Mouse (Mus musculus) fibroblast of lung, adult 2 months (primary cell): ENCODE measurements around the gene Grhl3.

Experiments
- DNase-seq: peaks from one replicate; pipeline ENCODE4 v3.0.0-alpha.2; 2011; ENCODE audit warnings: low read depth

The Grhl3 gene

GRCm38 (mm10) chr4:135526039-135526710 is 47.3 kb downstream of the Grhl3 start:
- no peak for DNase-seq

DNA sequence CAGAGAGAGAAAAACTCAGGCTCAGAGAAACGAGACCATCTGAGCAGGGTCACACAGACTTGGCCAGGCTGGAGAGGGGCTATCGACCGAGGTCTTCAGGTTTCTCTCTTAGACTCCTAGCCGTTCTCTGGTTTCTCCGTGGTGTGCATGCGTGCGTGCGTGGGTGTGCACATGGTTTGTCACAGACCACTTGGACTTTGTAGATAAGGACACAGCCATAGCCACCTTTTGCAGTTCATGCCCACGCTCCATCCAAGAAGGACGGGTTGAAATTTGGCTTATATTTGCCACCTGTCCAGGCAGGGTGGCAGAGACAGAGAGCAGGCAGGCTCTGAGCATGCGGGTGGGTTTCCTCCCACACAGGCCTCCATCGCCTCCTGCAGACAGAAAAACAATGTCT is 48.4 kb downstream of the Grhl3 start:
- DNase-seq = no peak

DNA sequence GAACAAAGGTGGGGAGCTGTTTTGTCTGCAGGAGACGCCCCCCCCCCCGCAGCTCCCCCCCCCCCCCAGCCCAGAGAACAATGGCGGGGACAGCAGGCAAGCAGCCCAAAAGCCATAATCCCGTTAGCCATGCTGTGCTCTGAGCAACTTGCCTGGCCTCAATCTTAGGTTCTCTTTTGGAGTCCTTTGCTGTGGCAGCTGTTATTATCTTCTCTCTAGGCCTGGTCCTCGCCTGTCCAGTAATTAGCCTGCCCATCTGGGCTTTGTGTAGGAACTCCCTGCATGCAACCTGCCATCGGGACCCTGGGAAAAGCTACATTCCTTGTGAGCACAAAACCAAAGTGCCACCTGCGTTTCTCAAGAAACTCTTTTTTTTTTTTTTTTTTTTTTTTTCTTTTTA is 49.5 kb downstream of the Grhl3 start:
- no peak for DNase-seq

GRCm38 (mm10) chr4:135520421-135520820 is 53.0 kb downstream of the Grhl3 start:
- no peak for DNase-seq

- no peak for DNase-seq
Measured at GRCm38 (mm10) chr4:135518135-135518534, 55.3 kb downstream of the Grhl3 start.

DNA sequence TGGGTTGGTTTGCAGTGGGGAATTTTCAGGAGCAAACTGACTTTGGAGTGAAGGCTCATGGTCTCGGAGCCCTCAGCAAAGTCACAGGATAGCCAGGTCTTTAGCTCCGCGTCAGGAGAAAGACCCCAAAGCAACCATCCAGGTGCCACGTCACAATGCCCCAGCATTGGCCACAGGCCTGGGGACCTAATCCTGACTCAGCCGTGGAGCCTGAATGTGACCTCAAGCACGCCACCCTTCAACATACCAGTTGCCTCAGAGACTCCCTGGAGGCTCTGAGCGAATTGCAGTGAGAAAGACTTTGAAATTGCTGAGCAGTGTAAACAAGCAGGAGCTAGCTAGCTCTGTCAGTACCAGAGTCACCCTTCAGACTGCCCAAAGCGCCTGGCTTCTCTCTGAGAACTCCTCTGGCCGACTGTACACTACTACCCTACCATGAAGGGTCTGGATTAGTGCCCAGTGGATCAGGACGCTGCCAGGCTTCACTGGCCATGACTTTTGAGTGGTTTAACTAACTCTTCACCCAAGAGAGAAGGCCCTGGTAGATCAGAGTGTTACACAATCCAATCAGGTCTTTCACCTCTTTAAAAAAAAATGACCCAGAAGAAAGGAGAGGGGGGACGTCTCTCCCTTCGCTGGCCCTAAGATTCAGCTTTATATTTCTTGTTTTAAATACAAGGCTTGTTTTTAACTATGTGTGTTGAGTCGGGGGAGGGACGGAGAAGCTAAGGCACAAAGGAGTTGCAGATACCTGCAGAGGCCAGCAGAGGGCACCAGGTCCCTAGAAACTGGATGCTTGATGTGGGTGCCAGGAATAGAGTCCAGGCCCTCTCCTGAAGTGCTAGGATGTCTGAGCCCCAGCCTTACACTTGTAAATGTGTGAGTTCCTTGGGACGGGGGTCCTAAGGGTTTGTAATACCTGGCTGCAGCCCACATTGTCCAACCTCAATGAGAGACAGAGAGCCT is 56.8 kb downstream of the Grhl3 start:
- DNase-seq = no peak

DNA sequence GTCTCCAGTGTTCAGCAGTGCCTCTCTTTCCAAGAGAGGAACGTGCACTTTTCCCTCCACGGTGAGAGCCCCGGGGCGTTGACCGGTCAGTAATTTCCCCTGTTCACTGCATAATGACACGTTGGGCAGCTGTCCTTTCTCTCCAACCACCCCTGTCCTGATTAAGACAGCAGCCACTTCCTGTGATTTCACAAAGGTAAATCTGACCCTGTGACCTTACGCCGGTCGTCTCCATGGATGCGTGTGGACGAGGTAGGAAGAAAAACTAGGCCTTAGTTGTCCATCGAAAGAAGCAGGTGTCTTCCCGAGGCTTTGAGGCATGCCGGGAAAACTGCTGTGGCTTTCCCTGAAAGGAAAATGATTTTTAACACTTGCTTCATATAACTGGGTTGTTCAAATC is 58.5 kb downstream of the Grhl3 start:
- DNase-seq = no peak

GRCm38 (mm10) chr4:135513865-135514264 is 59.6 kb downstream of the Grhl3 start:
- no peak for DNase-seq

DNA sequence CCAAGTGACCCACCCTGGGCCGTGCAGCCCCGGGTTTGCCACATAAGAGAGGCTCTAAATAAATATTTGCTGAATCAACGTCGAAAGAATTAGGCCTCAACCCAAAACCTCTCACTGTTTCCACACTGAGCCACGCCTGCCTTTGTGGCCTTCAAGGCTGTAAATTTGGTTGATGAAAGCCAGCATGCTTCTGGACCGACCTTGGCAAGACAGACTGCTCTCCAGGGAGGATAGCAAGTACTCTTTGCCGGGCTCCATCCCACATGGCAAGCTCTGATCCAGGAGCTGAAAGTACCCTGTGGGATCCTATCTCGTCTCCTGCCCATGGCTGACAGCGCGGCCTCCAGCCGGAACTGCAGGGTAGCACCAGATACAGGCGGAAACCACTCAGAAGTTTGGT is 63.9 kb downstream of the Grhl3 start:
- no peak for DNase-seq

DNA sequence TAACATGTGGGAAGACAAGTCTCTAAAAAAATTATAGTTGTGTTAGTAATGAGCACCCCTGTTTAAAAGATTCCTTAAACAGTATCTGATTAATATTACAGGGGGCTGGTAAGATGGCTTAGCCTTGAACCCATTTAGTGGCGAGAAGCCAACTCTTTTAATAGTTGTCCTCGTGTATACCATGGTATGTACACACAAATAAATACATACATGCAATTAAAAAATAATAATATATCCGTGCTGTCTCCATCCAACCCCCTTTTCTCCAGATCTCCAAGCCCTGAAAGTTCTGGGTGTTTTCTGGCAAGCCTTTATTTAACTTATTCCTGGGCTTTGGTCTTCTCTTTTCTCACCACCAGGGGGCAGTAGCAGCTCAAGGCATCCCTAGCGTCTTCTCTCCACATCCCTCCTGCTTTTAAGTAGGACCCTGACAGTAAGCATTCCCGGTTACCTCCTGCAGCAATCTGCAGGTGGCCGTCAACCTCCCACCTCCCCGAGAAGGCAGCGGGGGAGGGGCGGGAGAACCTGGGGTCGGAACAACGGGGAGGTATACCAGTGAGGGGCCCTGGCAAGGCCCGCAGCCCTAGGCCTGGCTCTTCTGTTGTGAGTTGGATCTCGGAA is 64.9 kb downstream of the Grhl3 start:
- DNase-seq = peak; percentile 46

DNA sequence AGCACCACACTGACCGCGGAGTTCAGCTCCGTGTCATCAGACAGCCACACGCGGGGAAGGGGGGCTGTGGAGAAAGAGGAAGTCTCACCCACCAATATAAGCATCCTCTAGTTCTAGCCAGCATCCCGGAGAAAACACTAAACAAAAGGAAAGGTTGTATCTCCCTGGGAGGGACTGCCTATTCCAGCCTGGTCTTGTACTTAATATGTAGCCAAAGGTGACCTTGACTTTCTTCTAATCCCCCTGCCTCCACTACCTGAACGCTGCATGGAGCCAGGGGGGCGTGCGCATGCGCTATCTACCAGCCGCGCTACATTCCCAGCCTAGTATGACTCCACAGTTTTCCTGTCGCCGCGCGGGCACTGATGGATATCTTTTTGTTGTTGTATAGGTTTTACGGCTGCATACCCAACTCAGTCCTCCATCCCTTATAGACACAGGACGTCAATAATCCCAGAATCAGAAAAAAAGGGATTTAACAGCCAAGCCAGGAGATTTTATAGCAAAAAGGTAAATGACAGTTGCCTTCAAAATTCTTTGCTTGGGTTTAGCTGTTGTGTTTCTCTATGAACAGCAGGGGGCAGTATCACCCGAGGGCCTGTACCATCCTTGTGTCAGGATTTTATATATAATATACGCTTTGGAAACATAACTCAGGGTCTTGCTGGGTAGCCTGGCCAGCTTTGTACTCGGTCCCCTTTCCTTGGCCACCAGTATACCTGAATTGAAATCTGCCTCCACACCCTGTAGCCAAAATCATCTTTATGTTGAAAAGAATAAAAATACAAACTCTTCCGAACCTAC is 65.7 kb downstream of the Grhl3 start:
- DNase-seq = no peak

- no peak for DNase-seq
Measured at GRCm38 (mm10) chr4:135505794-135506193, 67.6 kb downstream of the Grhl3 start.

GRCm38 (mm10) chr4:135501587-135501986 is 71.8 kb downstream of the Grhl3 start:
- no peak for DNase-seq

DNA sequence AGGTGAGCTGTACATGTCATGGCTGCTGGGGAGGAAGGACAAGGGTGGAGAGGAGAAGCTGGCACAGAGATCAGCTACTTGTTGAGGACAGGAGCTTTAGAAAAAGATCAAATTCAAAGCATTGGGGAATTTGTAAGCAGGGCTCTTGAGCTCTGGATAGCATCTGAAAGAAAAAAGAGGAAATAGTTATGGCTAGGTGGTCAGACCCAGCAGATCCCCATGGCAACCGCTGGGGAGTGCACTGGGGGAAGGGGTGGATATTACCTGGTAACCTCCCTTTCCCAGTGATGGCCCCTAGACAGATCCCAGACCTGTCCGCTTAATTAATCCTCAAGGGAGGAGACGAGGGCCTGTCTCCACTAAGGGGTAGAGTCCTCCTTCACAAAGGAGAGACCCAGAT is 73.6 kb downstream of the Grhl3 start:
- DNase-seq = no peak

DNA sequence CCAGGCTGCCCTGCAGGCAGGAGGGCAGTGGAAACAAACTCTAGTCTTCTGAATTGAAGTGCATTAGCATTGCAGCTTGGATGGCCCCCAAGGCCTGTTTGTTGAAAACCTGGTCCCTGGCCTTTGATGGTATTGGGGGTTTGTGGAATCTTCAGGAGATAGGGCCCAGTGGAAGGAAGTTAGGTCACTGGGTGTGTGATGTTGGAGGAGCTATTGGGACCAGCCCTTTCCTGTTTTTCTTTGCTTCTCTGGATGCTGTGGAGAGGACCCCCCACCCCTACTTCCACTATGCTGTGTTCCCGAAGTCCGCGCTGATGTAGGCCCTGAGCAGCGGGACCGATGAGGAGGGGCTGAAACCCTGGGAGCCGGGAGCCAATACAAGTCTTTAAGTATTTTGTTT is 75.3 kb downstream of the Grhl3 start:
- no peak for DNase-seq

- DNase-seq = no peak
Measured at GRCm38 (mm10) chr4:135495810-135496209, 77.6 kb downstream of the Grhl3 start.

- no peak for DNase-seq
Measured at GRCm38 (mm10) chr4:135495397-135495791, 78.0 kb downstream of the Grhl3 start.

- DNase-seq = peak; percentile 80
Measured at GRCm38 (mm10) chr4:135494521-135495396, 78.7 kb downstream of the Grhl3 start, which contains the start of the genes Stpg1 and Nipal3. Gene Stpg1 (plus strand): TSS chr4:135494790. Gene Nipal3 (minus strand): TSS chr4:135495038.

- no peak for DNase-seq
Measured at GRCm38 (mm10) chr4:135493691-135494520, 79.5 kb downstream of the Grhl3 start.

GRCm38 (mm10) chr4:135493271-135493670 is 80.2 kb downstream of the Grhl3 start:
- DNase-seq = no peak
